ENCODE assay signal across 9 mouse cellular contexts in the genomic region with DNA sequence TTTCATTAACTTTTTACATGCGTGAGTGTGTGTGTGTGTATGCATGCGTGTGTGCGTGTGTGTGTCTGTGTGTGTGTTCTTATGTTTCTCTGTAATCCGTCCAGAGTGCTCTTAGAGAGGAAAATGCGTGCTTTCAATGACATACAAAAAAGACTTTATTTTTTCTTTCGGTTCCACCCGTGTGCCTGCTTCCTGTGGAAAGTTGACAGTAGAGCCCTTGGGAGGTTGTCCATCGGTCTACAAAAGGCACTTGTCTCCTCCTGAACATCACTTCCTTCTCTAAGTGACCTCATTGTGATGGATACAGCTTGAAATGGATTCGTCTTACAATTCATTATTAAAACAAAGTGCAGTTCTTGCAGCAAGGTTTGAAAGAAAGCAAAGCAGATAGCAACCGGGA. TPM values are rescaled to one million over a fixed set of nuclear protein-coding genes. Genes with fewer than 3 reads are reported as not detected.
DNase-seq lines count a peak whose midpoint lies in the region; ATAC-seq and TF ChIP-seq lines count a peak whose summit lies in the region.
"Had no signal": no experiment of that assay in that cellular context is flagged by ENCODE, and none has a peak within 500 bp of the region (broad histone marks: within the 10 kb centered on the region; RNA-seq: fewer than 3 reads in every experiment).

No protein-coding gene starts in this region.

- no peak overlapping the region for H3K9ac ChIP-seq in hindbrain, embryonic 15.5 days
- H3K9ac ChIP-seq in MEL (ENCODE audit: control insufficient read depth, low read depth, low read length, poor library complexity, severe bottlenecking), result peak overlapping the region; percentile 46
- no peak overlapping the region for H3K9ac ChIP-seq in limb, embryonic 15.5 days

- H3K79me2 ChIP-seq in MEL (ENCODE audit: control insufficient read depth, insufficient read depth, low read length, poor library complexity), result no peaks in the 10 kb centered on the region

- peaks cover 3% of the 10 kb centered on the region; the same call in 1 of the 2 replicates for H3K27me3 ChIP-seq in hindbrain, embryonic 15.5 days
- H3K27me3 ChIP-seq in hindbrain, embryonic 10.5 days (ENCODE audit: insufficient read depth, poor library complexity, severe bottlenecking), result peaks cover 22% of the 10 kb centered on the region
- H3K27me3 ChIP-seq in MEL (ENCODE audit: control insufficient read depth in 1 of 2, insufficient read depth in 2 of 2, low read length in 2 of 2), result no peaks in the 10 kb centered on the region
- H3K27me3 ChIP-seq in limb, embryonic 15.5 days, result peaks cover 4% of the 10 kb centered on the region; the same call in 1 of the 2 replicates
- no peaks in the 10 kb centered on the region for H3K27me3 ChIP-seq in thymus, adult 2 months (ENCODE audit: control insufficient read depth, insufficient read depth, low read length)

- no peak for TF ChIP-seq RAD21 in MEL (IDR thresholded peaks at IDR 0.05; ENCODE audit: low read depth, low read length)

- H3K27ac ChIP-seq in hindbrain, embryonic 15.5 days (replicated peaks), result no peak overlapping the region
- H3K27ac ChIP-seq in hindbrain, embryonic 10.5 days, result no peak overlapping the region
- no peak overlapping the region for H3K27ac ChIP-seq in MEL (ENCODE audit: control insufficient read depth, low read depth, low read length)
- no peak overlapping the region for H3K27ac ChIP-seq in limb, embryonic 15.5 days
- no peak overlapping the region for H3K27ac ChIP-seq in thymus, adult 2 months (ENCODE audit: control insufficient read depth, insufficient read depth, low read length)

- ATAC-seq in hindbrain, embryonic 15.5 days (ENCODE audit: low FRiP score, low read depth), result no peak
- no peak for ATAC-seq in limb, embryonic 15.5 days (ENCODE audit: insufficient number of reproducible peaks, low FRiP score, low TSS enrichment, low read depth)

- TF ChIP-seq CTCF in MEL (IDR thresholded peaks at IDR 0.05 in 2 of 3, conservative IDR thresholded peaks at IDR 0.05 in 1 of 3; ENCODE audit: control insufficient read depth in 1 of 3, insufficient read depth in 1 of 3, low read depth in 2 of 3, low read length in 3 of 3, poor library complexity in 1 of 3, severe bottlenecking in 1 of 3), result no peak
- TF ChIP-seq CTCF in thymus, adult 2 months (IDR thresholded peaks at IDR 0.05; ENCODE audit: borderline replicate concordance, control insufficient read depth, extremely low read depth, insufficient read depth, low read length, poor library complexity), result no peak

- DNase-seq in hindbrain, embryonic 10.5 days (ENCODE audit: low spot score), result no peak
- peak; percentile 74 for DNase-seq in CD4-positive helper T cell, adult 2 months (ENCODE audit: low read depth, low spot score)
- no peak for DNase-seq in MEL (ENCODE audit: low read depth, low spot score)
- DNase-seq in thymus, postnatal 14 days, result no peak
- DNase-seq in thymus, adult 2 months, result no peak
- DNase-seq in right cerebral cortex, postnatal 14 days, result no peak
- DNase-seq: kidney, adult 11 months had no signal

- H3K4me2 ChIP-seq in hindbrain, embryonic 15.5 days, result peak overlapping the region; percentile 21
- peak overlapping the region; percentile 29; the same call in 1 of the 2 replicates for H3K4me2 ChIP-seq in limb, embryonic 15.5 days

- TF ChIP-seq EP300 in MEL (IDR thresholded peaks at IDR 0.05; ENCODE audit: low read depth in 1 of 2, low read length in 2 of 2), result no peak

- no peak overlapping the region for H3K4me3 ChIP-seq in hindbrain, embryonic 15.5 days
- no peak overlapping the region for H3K4me3 ChIP-seq in hindbrain, embryonic 10.5 days
- peak overlapping the region; percentile 44 to 55 for H3K4me3 ChIP-seq in MEL (ENCODE audit: control insufficient read depth in 1 of 2, insufficient read depth in 1 of 2, low read depth in 2 of 2, low read length in 2 of 2)
- H3K4me3 ChIP-seq in limb, embryonic 15.5 days, result no peak overlapping the region
- no peak overlapping the region for H3K4me3 ChIP-seq in thymus, adult 2 months (ENCODE audit: control insufficient read depth, insufficient read depth, low read length)

- H3K9me3 ChIP-seq in hindbrain, embryonic 15.5 days, result no peaks in the 10 kb centered on the region
- H3K9me3 ChIP-seq in hindbrain, embryonic 10.5 days, result no peaks in the 10 kb centered on the region
- no peaks in the 10 kb centered on the region for H3K9me3 ChIP-seq in MEL (replicated peaks; ENCODE audit: insufficient read depth, low read length)
- no peaks in the 10 kb centered on the region for H3K9me3 ChIP-seq in limb, embryonic 15.5 days

- peaks cover 4% of the 10 kb centered on the region; the same call in 1 of the 2 replicates for H3K4me1 ChIP-seq in hindbrain, embryonic 15.5 days (replicated peaks)
- H3K4me1 ChIP-seq in hindbrain, embryonic 10.5 days (replicated peaks), result peaks cover 14% of the 10 kb centered on the region
- H3K4me1 ChIP-seq in MEL (ENCODE audit: control insufficient read depth in 1 of 2, insufficient read depth in 2 of 2, low read length in 2 of 2), result peaks cover 13 to 41% of the 10 kb centered on the region in 2 experiments
- peaks cover 17% of the 10 kb centered on the region for H3K4me1 ChIP-seq in limb, embryonic 15.5 days
- H3K4me1 ChIP-seq in thymus, adult 2 months (replicated peaks; ENCODE audit: control insufficient read depth, insufficient read depth, low read length), result peaks cover 11% of the 10 kb centered on the region

- H3K36me3 ChIP-seq in hindbrain, embryonic 15.5 days, result no peaks in the 10 kb centered on the region
- H3K36me3 ChIP-seq in hindbrain, embryonic 10.5 days, result no peaks in the 10 kb centered on the region
- peaks cover 0 to 48% of the 10 kb centered on the region in 2 experiments; a peak in 2 of 4 replicates for H3K36me3 ChIP-seq in MEL (ENCODE audit: control insufficient read depth in 1 of 2, insufficient read depth in 2 of 2, low read length in 2 of 2)
- H3K36me3 ChIP-seq in limb, embryonic 15.5 days, result no peaks in the 10 kb centered on the region
- H3K36me3 ChIP-seq in thymus, adult 2 months (ENCODE audit: control insufficient read depth, insufficient read depth, low read length), result no peaks in the 10 kb centered on the region

- 70% methylated on average over 10 of the region's 10 CpGs for WGBS in hindbrain, embryonic 15.5 days
- 74% methylated on average over 10 of the region's 10 CpGs for WGBS in hindbrain, embryonic 10.5 days
- WGBS in limb, embryonic 15.5 days, result 63% methylated on average over 10 of the region's 10 CpGs
- 30% methylated on average over 10 of the region's 10 CpGs for WGBS in thymus, adult 2 months

- TF ChIP-seq POLR2A in MEL (IDR thresholded peaks at IDR 0.05; ENCODE audit: control insufficient read depth in 1 of 2, insufficient read depth in 1 of 2, low read depth in 1 of 2, low read length in 2 of 2, poor library complexity in 1 of 2), result no peak
- no peak for TF ChIP-seq POLR2A in thymus, adult 2 months (IDR thresholded peaks at IDR 0.05; ENCODE audit: control insufficient read depth, extremely low read depth, insufficient read depth, low read length, poor library complexity)

TF ChIP-seq in MEL, 35 proteins besides CTCF, POLR2A, EP300 and RAD21:
- 0 out of 2 replicates have a peak, but pooled peaks have one; percentile 14 for TF ChIP-seq HCFC1 (IDR thresholded peaks at IDR 0.05; ENCODE audit: low read depth, low read length)
- no peak for TF ChIP-seq SMC3 (IDR thresholded peaks at IDR 0.05; ENCODE audit: low read depth, low read length)
- TF ChIP-seq SIN3A (IDR thresholded peaks at IDR 0.05; ENCODE audit: low read length), result peak; percentile 35; the same call in 1 of the 2 replicates
- no peak for TF ChIP-seq MEF2A (IDR thresholded peaks at IDR 0.05; ENCODE audit: extremely low read depth, insufficient replicate concordance, low read depth, low read length, poor library complexity, severe bottlenecking)
- TF ChIP-seq MXI1 (IDR thresholded peaks at IDR 0.05; ENCODE audit: low read depth, low read length), result 0 out of 2 replicates have a peak, but pooled peaks have one; percentile 24
TF ChIP-seq in MEL: peak in this region for 3.

RNA-seq across cellular contexts. Expression of a gene that starts 1.6 kb away (rescaled TPM):
- 18.5 and 19.9 TPM in 2 replicates for polyA plus RNA-seq in hindbrain, embryonic 15.5 days (2015; fragmentation: Nextera tagmentation; extraction: Ambion mirVana)
- polyA plus RNA-seq in hindbrain, embryonic 10.5 days (2016; fragmentation: Nextera tagmentation; extraction: Ambion mirVana), result 6.8 and 8.3 TPM in 2 replicates
- 37.0 and 39.2 TPM in 2 replicates for total RNA-seq in MEL (2012; rRNA removed)
- polyA plus RNA-seq in MEL (2012; ENCODE audit: insufficient read depth in 1 of 2, insufficient read length in 2 of 2, low read depth in 1 of 2, low replicate concordance in 2 of 2, missing spikeins in 1 of 2), result 10 to 100 TPM in 1 of 2 experiments, not detected in 1; 35.0 TPM
- 18.1 and 21.8 TPM in 2 replicates for polyA plus RNA-seq in limb, embryonic 15.5 days (2015; fragmentation: Nextera tagmentation; extraction: Ambion mirVana)
- 35.2 and 39.9 TPM in 2 replicates for polyA plus RNA-seq in thymus, adult 2 months (2012; rRNA removed)

Comparison
In these comparisons a context has a peak if more than half of its experiments do, and no peak if none do; other contexts are left out.
1. H3K4me3 ChIP-seq: peak in MEL (2 of 2); none in hindbrain, embryonic 15.5 days (single experiment), hindbrain, embryonic 10.5 days (single experiment), limb, embryonic 15.5 days (single experiment) and thymus, adult 2 months (single experiment).